24 mouse cellular contexts compared by ENCODE assay signal in the genomic region with DNA sequence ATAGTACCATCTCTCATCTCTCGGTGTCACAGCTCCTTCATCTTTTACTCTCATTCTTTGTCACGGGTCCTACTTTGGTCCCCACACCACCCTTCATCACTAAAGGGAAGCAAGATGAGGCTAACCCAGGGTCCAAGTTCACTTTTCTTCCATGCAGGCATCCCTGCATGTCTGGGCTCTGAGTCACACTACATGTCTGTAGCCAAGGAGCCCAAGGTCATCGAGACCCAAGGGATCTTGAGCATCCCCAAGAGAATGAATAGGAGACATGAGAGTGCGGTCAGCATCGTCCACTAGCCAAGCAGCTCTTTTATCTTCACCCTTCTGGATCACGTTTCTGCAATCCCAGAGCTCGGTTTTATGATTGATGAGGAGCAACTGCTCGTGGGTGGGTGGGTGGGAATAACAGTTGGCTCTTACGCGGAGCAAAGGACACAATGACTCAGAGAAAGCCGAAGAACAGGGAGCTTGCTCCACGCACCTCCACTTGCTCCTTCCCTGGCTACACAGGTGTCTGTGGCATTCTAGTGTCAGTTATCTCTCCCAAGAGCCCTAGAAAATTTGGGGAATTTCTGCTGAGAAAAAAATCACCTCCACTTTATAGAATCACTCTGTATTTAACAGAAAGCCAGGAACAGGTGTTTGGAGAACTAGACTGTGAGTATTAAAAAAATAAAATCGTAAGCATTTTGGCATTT.
"Had no signal": no experiment of that assay in that cellular context is flagged by ENCODE, and none has a peak within 500 bp of the region (broad histone marks: within the 10 kb centered on the region; RNA-seq: fewer than 3 reads in every experiment).

No protein-coding gene starts in this region.

- H3K36me3 ChIP-seq: embryonic facial prominence, embryonic 10.5 days; embryonic facial prominence, embryonic 12.5 days; forebrain, embryonic 12.5 days; forebrain, embryonic 15.5 days had no signal

- H3K4me3 ChIP-seq: embryonic facial prominence, embryonic 10.5 days; embryonic facial prominence, embryonic 12.5 days; embryonic facial prominence, embryonic 13.5 days; embryonic facial prominence, embryonic 15.5 days; erythroblast, embryonic 14.5 days; forebrain, embryonic 12.5 days; forebrain, embryonic 13.5 days; forebrain, embryonic 15.5 days; gastrocnemius, adult 2 months; heart, adult 2 months had no signal

- DNase-seq: cerebellum, adult 2 months; cerebellum, adult 8-10 months; cerebellum, adult 9-10 months; cerebellum, adult 9-11 months; cerebellum, postnatal 10 days; cerebellum, postnatal 14 days; cerebellum, postnatal 25 days; cerebellum, postnatal 36 days; embryo, embryonic 11 days; forebrain, postnatal 0 days; gastrocnemius, adult 2 months; gastrocnemius, postnatal 10 days; gastrocnemius, postnatal 14 days; gastrocnemius, postnatal 25 days; gastrocnemius, postnatal 36 days; heart, adult 2 months had no signal

- H3K27ac ChIP-seq: embryonic facial prominence, embryonic 10.5 days; embryonic facial prominence, embryonic 12.5 days; embryonic facial prominence, embryonic 13.5 days; embryonic facial prominence, embryonic 15.5 days; forebrain, embryonic 12.5 days; forebrain, embryonic 13.5 days; forebrain, embryonic 15.5 days; gastrocnemius, adult 2 months; heart, adult 2 months had no signal

- H3K4me2 ChIP-seq: embryonic facial prominence, embryonic 12.5 days; embryonic facial prominence, embryonic 13.5 days; embryonic facial prominence, embryonic 15.5 days; forebrain, embryonic 12.5 days; forebrain, embryonic 13.5 days; forebrain, embryonic 15.5 days had no signal

- H3K4me1 ChIP-seq: embryonic facial prominence, embryonic 10.5 days; embryonic facial prominence, embryonic 12.5 days; embryonic facial prominence, embryonic 13.5 days; embryonic facial prominence, embryonic 15.5 days; forebrain, embryonic 12.5 days; forebrain, embryonic 13.5 days; forebrain, embryonic 15.5 days had no signal

- H3K9me3 ChIP-seq: embryonic facial prominence, embryonic 10.5 days; embryonic facial prominence, embryonic 12.5 days; embryonic facial prominence, embryonic 13.5 days; embryonic facial prominence, embryonic 15.5 days; forebrain, embryonic 12.5 days; forebrain, embryonic 13.5 days; forebrain, embryonic 15.5 days had no signal

- H3K27me3 ChIP-seq: embryonic facial prominence, embryonic 12.5 days; embryonic facial prominence, embryonic 13.5 days; embryonic facial prominence, embryonic 15.5 days; forebrain, embryonic 12.5 days; forebrain, embryonic 13.5 days; forebrain, embryonic 15.5 days had no signal
